Mouse (Mus musculus): ENCODE measurements at regions not wholly inside any gene's neighbourhood (a gene's known extent, or its start where the extent isn't known, plus 50 kb on each side); places are given as distances from the start of the nearest gene placed in this dataset.

- no peaks in the 10 kb centered on the region for H3K27me3 ChIP-seq (ENCODE audit: low read depth, poor library complexity, severe bottlenecking)
- H3K4me3 ChIP-seq = no peak overlapping the region
- no peaks in the 10 kb centered on the region for H3K36me3 ChIP-seq
- 64% methylated on average over 1 of the region's 1 CpGs for WGBS
- DNase-seq (ENCODE audit: low spot score) = no peak
- H3K27ac ChIP-seq = no peak overlapping the region
- H3K4me1 ChIP-seq = no peaks in the 10 kb centered on the region
- no peaks in the 10 kb centered on the region for H3K9me3 ChIP-seq (replicated peaks)
Measured at GRCm38 (mm10) chr5:75355266-75355665, 203.2 kb downstream of the Pdgfra start.

GRCm38 (mm10) chr5:75358869-75359268 lies 206.8 kb downstream of the Pdgfra start:
- Histone ChIP-seq H3K4me1 (no peaks in the 10 kb centered on the region), H3K36me3 (no peaks in the 10 kb centered on the region), H3K4me3 (no peak overlapping the region), H3K9me3 (replicated peaks) (no peaks in the 10 kb centered on the region), H3K27ac (no peak overlapping the region), H3K27me3 (ENCODE audit: low read depth, poor library complexity, severe bottlenecking) (no peaks in the 10 kb centered on the region)
- DNase-seq (ENCODE audit: low spot score) = no peak
- 81% methylated on average over 5 of the region's 5 CpGs for WGBS

GRCm38 (mm10) chr5:75363832-75364231 lies 210.9 kb upstream of the Kit start:
- no peak for DNase-seq (ENCODE audit: low spot score)
- Histone ChIP-seq H3K4me3 (no peak overlapping the region), H3K27ac (no peak overlapping the region), H3K4me1 (peaks cover 2% of the 10 kb centered on the region; the same call in 1 of the 2 replicates), H3K27me3 (ENCODE audit: low read depth, poor library complexity, severe bottlenecking) (no peaks in the 10 kb centered on the region), H3K9me3 (replicated peaks) (no peaks in the 10 kb centered on the region), H3K36me3 (no peaks in the 10 kb centered on the region)
- 87% methylated on average over 6 of the region's 6 CpGs for WGBS

GRCm38 (mm10) chr5:75367282-75367681 lies 207.4 kb upstream of the Kit start:
- H3K27ac ChIP-seq = no peak overlapping the region
- H3K9me3 ChIP-seq (replicated peaks) = no peaks in the 10 kb centered on the region
- no peak overlapping the region for H3K4me3 ChIP-seq
- H3K27me3 ChIP-seq (ENCODE audit: low read depth, poor library complexity, severe bottlenecking) = no peaks in the 10 kb centered on the region
- peaks cover 2% of the 10 kb centered on the region; the same call in 1 of the 2 replicates for H3K4me1 ChIP-seq
- 91% methylated on average over 5 of the region's 5 CpGs for WGBS
- H3K36me3 ChIP-seq = no peaks in the 10 kb centered on the region
- DNase-seq (ENCODE audit: low spot score) = no peak

GRCm38 (mm10) chr5:75368691-75369090 lies 206.0 kb upstream of the Kit start:
- Histone ChIP-seq H3K4me3 (no peak overlapping the region), H3K27me3 (ENCODE audit: low read depth, poor library complexity, severe bottlenecking) (no peaks in the 10 kb centered on the region), H3K4me1 (peaks cover 2% of the 10 kb centered on the region; the same call in 1 of the 2 replicates), H3K9me3 (replicated peaks) (no peaks in the 10 kb centered on the region), H3K36me3 (no peaks in the 10 kb centered on the region), H3K27ac (no peak overlapping the region)
- 86% methylated on average over 5 of the region's 5 CpGs for WGBS
- DNase-seq (ENCODE audit: low spot score) = no peak

GRCm38 (mm10) chr5:75372849-75373248 lies 201.9 kb upstream of the Kit start:
- H3K4me3 ChIP-seq = no peak overlapping the region
- WGBS = 63% methylated on average over 3 of the region's 3 CpGs
- no peak overlapping the region for H3K27ac ChIP-seq
- H3K4me1 ChIP-seq = peaks cover 7% of the 10 kb centered on the region
- no peaks in the 10 kb centered on the region for H3K36me3 ChIP-seq
- H3K9me3 ChIP-seq (replicated peaks) = no peaks in the 10 kb centered on the region
- no peak for DNase-seq (ENCODE audit: low spot score)
- H3K27me3 ChIP-seq (ENCODE audit: low read depth, poor library complexity, severe bottlenecking) = no peaks in the 10 kb centered on the region

- Histone ChIP-seq H3K9me3 (replicated peaks) (no peaks in the 10 kb centered on the region), H3K27me3 (ENCODE audit: low read depth, poor library complexity, severe bottlenecking) (no peaks in the 10 kb centered on the region), H3K27ac (no peak overlapping the region; the same call in 1 of the 2 replicates), H3K4me1 (peaks cover 8% of the 10 kb centered on the region), H3K36me3 (no peaks in the 10 kb centered on the region), H3K4me3 (no peak overlapping the region)
- 58% methylated on average over 19 of the region's 19 CpGs for WGBS
- DNase-seq (ENCODE audit: low spot score) = no peak
Measured at GRCm38 (mm10) chr5:75377311-75378300, 197.1 kb upstream of the Kit start.

GRCm38 (mm10) chr5:75378655-75379054 lies 196.1 kb upstream of the Kit start:
- Histone ChIP-seq H3K9me3 (replicated peaks) (no peaks in the 10 kb centered on the region), H3K27me3 (ENCODE audit: low read depth, poor library complexity, severe bottlenecking) (no peaks in the 10 kb centered on the region), H3K4me3 (no peak overlapping the region), H3K4me1 (peaks cover 8% of the 10 kb centered on the region), H3K36me3 (no peaks in the 10 kb centered on the region), H3K27ac (no peak overlapping the region)
- 65% methylated on average over 2 of the region's 2 CpGs for WGBS
- no peak for DNase-seq (ENCODE audit: low spot score)

GRCm38 (mm10) chr5:75380340-75380739 lies 194.4 kb upstream of the Kit start:
- 75% methylated on average over 1 of the region's 1 CpGs for WGBS
- Histone ChIP-seq H3K4me1 (peaks cover 8% of the 10 kb centered on the region), H3K4me3 (no peak overlapping the region), H3K27ac (no peak overlapping the region), H3K36me3 (no peaks in the 10 kb centered on the region), H3K9me3 (replicated peaks) (no peaks in the 10 kb centered on the region), H3K27me3 (ENCODE audit: low read depth, poor library complexity, severe bottlenecking) (no peaks in the 10 kb centered on the region)
- DNase-seq (ENCODE audit: low spot score) = no peak

- H3K9me3 ChIP-seq (replicated peaks) = no peaks in the 10 kb centered on the region
- H3K27me3 ChIP-seq (ENCODE audit: low read depth, poor library complexity, severe bottlenecking) = no peaks in the 10 kb centered on the region
- H3K4me3 ChIP-seq = no peak overlapping the region
- DNase-seq (ENCODE audit: low spot score) = no peak
- peaks cover 8% of the 10 kb centered on the region for H3K4me1 ChIP-seq
- no peak overlapping the region for H3K27ac ChIP-seq
- 94% methylated on average over 3 of the region's 3 CpGs for WGBS
- H3K36me3 ChIP-seq = no peaks in the 10 kb centered on the region
Measured at GRCm38 (mm10) chr5:75382138-75382537, 192.6 kb upstream of the Kit start.

- H3K4me3 ChIP-seq = no peak overlapping the region
- H3K27me3 ChIP-seq (ENCODE audit: low read depth, poor library complexity, severe bottlenecking) = no peaks in the 10 kb centered on the region
- H3K4me1 ChIP-seq = peaks cover 3% of the 10 kb centered on the region
- no peaks in the 10 kb centered on the region for H3K9me3 ChIP-seq (replicated peaks)
- WGBS = 53% methylated on average over 13 of the region's 13 CpGs
- no peaks in the 10 kb centered on the region for H3K36me3 ChIP-seq
- H3K27ac ChIP-seq = no peak overlapping the region
- no peak for DNase-seq (ENCODE audit: low spot score)
Measured at GRCm38 (mm10) chr5:75387886-75388454, 186.7 kb upstream of the Kit start.

GRCm38 (mm10) chr5:75388699-75389260 lies 185.9 kb upstream of the Kit start:
- WGBS = 92% methylated on average over 7 of the region's 7 CpGs
- Histone ChIP-seq H3K9me3 (replicated peaks) (no peaks in the 10 kb centered on the region), H3K4me1 (peaks cover 3% of the 10 kb centered on the region), H3K27me3 (ENCODE audit: low read depth, poor library complexity, severe bottlenecking) (no peaks in the 10 kb centered on the region), H3K27ac (no peak overlapping the region), H3K36me3 (no peaks in the 10 kb centered on the region), H3K4me3 (no peak overlapping the region)
- no peak for DNase-seq (ENCODE audit: low spot score)

- 70% methylated on average over 7 of the region's 7 CpGs for WGBS
- Histone ChIP-seq H3K27me3 (ENCODE audit: low read depth, poor library complexity, severe bottlenecking) (no peaks in the 10 kb centered on the region), H3K4me1 (peaks cover 3% of the 10 kb centered on the region)
Measured at GRCm38 (mm10) chr5:75389433-75389971, 185.2 kb upstream of the Kit start.

More at GRCm38 (mm10) chr5:75389433-75389971, 185.2 kb upstream of the Kit start:
- Histone ChIP-seq H3K9me3 (replicated peaks) (no peaks in the 10 kb centered on the region), H3K36me3 (no peaks in the 10 kb centered on the region), H3K27ac (no peak overlapping the region), H3K4me3 (no peak overlapping the region)
- DNase-seq (ENCODE audit: low spot score) = no peak

All from limb, embryonic 10.5 days (tissue).